Mouse (Mus musculus) layer of hippocampus, adult 9-10 months (tissue): ENCODE results near the gene Cfap126.
"Not testable (repeated sequence)": the region's sequence is repeated elsewhere in the genome, so short reads cannot be mapped to it uniquely, and the experiment has no call there.

ENCODE experiments used
- DNase-seq: peaks from one replicate; pipeline ENCODE4 v3.0.0; 2022; ENCODE audit warnings: low spot score

Gene Cfap126

DNA sequence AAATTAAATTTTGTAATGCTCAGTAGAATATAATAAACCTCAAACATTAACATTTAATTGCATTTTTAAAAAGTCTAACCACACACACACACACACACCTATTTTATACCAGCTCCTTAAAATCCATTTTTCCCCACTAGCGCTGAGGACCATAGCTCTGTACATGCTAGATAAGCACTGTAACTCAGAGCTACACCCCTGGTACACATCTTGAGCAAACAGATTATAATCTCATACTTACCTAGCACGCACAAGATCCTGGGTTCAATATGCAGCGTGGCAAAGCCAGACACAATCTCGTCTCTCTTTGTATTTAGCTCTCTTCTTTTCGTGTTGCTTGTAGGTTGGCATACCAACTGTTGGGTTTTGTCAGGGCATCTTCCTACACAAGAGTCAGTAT lies 10.7 kb downstream of the Cfap126 start:
- DNase-seq, result no peak

DNA sequence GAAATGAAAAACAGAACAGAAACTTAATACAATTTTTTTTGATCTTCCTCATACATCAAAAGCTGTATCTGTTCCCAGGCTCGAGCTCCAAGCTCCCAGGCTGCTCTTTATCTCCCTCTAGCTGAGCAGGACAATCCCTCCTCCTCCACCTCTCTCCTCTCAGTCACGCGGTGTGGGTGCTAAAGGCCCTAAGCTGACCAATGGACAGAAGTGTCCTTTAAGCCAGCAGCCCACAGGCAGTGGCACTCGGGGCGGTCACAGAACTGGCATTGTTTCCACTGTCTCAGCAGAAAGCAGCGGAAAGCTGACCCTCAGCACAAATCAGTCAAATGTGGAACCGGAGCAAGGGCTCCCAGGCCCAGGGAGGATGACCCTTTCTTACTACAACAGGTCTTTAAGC lies 15.5 kb downstream of the Cfap126 start:
- DNase-seq, result no peak

DNA sequence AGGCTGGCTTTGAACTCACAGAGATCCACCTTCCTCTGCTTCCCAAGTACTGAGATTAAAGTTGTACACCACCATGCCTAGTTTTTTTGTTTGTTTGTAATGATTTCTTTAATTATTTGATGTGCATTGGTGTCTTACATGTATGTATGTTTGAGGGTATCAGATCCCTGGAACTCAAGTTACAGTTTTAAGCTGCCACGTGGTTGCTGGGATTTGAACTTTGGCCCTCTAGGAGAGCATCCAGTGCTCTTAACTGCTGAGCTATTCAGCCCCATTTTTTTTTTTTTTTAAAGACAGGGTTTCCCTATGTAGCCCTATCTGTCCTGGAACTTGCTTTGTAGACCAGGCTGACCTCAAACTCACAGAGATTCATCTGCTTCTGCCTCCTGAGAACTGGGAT lies 17.3 kb downstream of the Cfap126 start:
- DNase-seq, result no peak

DNA sequence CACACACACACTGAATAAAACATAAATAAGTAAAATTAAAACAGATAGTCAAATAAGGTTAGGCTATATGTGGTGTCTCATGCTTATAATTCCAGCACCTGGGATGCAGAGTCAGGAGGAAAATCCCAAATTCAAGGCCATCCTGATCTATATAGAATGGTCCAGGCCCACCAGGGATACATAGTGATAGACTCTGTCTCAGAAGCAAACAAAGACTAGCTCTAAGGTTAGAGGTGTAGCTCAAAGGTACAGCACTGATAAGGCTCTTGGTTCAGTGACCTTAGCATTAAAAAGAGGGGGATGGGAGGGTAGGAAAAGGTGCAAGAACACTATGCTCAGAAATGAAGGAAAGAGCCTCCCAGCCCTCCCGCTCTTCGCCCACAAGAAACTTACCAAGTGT lies 21.9 kb downstream of the Cfap126 start:
- no peak for DNase-seq

DNA sequence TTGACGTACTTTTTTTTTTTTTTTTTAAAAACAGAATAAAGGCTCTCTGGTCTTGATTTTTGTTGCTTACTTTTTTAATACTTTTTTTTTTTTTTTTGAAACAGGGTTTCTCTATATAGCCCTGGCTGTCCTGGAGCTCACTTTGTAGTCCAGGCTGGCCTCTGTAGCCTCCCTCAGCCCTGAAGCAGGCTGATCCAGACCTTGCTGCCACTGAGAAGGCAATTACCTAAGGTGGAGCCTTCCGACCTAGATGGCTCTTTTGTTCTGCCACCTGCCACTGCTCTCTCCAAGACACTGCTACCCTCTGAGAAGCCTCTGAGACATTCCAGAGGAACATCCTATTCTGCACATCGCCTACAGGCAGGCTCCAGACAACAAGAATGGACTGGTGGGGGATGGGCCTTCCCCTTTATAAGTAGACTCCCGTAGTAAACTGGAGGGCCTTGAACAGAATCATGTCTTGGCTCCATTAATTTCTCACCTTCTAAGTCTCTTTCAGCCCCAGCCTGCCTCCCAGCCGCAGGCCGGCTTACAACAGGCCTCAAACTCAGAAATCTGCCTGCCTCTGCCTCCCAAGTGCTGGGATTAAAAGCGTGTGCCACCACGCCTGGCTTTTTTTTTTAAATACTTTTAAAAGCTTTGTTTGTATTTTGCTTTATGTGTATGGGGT lies 23.9 kb downstream of the Cfap126 start:
- DNase-seq, result not testable (repeated sequence)

DNA sequence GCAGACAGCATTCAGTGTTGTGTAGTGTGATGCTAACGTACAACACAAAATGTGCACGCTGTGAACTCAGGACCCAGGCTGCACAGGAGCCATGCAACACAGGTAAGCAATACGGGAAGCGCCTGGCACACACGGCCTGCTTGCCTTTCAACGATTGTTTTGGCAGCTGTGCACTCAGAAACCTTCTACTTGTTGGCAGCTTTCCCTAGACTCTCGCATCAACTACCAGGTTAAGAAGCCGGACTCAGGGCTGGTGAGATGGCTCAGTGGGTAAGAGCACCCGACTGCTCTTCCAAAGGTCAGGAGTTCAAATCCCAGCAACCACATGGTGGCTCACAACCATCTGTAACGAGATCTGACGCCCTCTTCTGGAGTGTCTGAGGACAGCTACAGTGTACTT lies 29.3 kb downstream of the Cfap126 start:
- not testable (repeated sequence) for DNase-seq

DNA sequence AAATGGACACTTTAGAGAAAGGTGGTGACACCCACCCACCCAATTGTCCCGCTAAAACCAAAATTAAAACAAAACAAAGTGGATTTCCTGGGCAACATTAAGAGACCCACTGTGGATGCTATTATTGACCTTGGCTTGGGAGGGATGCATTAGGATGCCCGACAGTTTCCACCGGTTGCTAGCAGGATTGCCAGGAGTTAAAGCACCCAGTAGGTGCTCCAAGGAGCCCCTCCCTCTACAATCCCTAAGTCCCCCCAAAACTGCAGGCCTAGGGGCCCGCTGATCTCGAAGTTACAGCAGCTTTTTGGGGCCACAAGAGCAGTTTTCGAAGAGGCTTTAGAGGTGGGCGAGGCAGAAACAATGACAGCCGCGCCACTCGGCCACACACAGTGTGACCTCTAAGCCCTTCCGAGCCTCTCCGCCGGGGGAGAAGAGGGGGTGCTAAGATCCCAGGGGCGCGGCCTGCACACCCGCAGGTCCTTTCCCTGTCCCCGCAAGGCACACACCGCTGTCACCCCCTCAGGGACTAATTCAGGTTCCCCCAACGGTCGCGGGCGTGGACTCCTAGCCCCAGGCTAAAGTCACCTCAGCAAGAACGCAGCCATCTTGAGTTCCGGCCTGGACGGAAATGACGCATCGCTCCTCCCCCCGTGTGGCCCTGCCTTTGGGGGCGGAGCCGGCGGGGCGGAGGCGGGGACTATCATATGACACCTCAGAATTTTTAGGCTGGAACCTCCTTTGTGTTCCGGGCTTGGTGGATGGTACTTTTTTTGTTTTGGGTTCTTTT lies 36.4 kb downstream of the Cfap126 start, which contains the start of the genes Sdhc and Mpz:
Sdhc (minus strand) TSS at position 630 of the 787 bp plus-strand sequence.
Mpz (plus strand) TSS at position 738 of the 787 bp plus-strand sequence.
- DNase-seq, result peak; percentile 85

DNA sequence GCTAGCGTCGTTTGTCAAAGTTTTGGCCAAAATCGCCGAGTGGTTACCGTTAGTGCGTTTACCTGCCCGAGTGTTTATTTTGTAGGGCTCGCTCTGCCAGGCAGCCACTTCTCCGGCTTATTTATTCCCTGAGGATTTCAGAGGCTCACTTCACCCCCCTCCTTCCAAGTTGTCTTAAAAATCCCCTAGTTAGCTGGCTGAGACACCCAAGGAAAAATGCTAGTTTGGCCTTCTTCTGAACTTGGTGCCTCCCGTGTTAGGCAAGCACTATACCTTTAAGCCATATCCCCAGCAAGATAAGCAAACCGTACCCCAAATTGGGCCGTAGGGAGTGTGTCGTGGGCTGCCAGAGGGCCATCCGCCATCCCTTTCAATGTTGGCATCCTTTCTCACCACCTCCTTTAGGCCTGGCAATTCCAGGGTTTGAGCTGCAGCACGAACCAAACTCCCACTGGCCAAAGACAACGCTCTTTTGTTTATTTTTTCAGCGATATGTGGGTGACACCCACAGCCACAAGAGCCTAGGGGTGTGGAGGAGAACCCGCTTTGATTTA lies 37.2 kb downstream of the Cfap126 start:
- no peak for DNase-seq

DNA sequence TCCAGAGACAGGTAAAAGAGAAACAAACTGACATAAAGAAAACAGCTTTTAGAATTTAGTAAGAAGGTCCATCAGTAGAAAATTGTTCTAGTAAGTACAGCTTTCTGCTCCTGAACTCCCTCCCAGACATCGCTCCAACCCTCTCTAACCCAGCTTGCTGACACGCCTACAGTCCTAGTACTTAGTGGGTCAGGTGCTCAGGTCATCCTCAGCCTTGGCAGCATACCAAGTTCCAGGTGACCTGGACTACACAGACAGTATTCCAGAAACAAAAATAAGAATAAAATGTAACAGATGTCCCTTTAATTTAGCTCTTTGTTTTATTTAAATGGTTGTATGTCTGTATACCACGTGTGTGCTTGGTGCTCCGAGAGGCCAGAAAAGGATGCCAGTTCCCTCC lies 38.2 kb downstream of the Cfap126 start:
- no peak for DNase-seq

DNA sequence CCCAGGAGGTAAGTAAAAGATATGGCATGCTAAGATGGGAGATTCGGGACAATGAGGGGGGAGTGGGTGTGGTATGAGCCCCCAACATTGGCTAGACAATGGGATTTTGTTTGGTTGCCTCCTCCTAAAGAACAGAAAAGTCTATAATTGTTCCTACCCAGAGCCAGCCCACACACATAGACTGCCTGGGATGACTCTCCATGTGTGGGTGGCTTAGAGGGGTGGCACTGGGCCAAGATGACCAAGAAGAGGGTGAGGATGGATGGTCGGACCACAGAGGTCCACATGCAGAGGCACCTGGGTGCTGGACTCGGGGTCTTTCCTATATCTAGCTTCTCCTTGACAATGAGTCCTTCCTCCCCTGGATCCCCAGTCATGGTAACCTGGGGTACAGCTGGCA lies 42.9 kb downstream of the Cfap126 start:
- DNase-seq, result no peak

DNA sequence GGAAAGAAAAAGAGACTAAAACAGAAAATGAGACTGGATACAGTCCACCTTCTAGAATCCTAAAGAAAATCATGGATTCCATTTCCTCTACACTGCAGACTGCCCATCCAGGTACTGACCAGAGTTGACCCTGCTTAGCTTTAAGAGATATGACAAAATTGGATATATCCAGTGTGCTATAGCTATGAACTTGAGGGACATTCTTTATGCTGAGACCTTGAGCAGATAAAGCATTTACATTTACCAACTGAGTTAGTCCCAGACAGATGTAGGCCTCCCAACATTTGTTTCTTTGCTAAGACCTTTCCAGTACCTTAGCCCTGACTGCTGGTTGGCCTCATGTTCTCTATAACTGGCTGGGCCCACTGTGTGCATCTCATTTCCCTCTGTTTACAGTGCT lies 44.2 kb downstream of the Cfap126 start:
- no peak for DNase-seq

DNA sequence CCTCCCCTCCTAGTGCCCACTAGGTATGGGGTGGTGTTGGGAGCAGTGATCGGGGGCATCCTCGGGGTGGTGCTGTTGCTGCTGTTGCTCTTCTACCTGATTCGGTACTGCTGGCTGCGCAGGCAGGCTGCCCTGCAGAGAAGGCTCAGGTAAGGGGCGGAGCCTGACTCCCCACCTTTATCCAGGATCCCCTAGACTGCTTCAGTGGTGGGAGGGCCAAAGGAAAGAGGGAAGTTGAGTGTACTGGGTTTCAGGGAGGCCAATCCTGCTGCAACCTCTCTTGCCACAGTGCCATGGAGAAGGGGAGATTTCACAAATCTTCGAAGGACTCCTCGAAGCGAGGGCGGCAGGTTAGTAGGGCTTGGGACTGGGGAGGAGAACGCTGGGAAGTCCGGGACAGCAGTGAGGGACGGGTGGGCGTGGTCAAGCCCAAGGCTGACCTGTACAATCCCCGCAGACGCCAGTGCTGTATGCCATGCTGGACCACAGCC lies 45.8 kb downstream of the Cfap126 start:
- no peak for DNase-seq

DNA sequence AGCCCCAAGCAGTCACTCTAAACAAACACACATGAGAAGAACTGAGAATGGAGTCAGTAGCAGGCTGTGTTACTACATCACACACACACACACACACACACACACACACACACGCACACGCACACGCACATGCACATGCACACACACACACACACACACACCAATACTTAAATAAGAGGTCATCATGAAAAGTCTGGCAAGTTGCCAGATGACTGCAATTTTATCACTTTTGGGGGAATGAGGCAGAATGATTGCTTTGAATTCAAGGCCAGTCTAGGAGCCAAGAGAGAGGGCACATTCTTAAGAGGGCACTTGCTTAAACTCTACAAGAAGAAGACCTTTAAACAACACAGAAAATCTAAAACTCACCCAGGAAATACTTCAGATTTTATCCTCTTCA lies 48.8 kb downstream of the Cfap126 start:
- DNase-seq, result no peak

DNA sequence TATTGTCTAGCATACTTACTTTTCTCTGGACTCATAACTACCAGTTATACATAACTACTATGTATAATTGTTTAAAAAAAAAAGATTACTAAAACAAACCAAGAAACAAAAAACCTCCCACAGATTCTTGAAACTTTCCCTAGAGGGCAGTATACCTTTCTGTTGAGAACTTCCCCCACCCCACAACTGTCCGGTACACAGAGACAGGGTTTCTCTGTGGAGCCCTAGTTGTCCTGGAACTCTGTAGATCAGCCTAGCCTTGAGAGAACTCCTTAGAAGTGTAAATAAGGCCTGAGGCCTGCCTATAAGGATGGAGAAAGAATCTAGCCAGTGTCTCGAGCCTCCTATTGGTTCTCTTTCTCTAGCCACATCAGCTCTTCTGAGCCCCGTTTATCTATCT lies 50.5 kb downstream of the Cfap126 start:
- DNase-seq, result no peak

DNA sequence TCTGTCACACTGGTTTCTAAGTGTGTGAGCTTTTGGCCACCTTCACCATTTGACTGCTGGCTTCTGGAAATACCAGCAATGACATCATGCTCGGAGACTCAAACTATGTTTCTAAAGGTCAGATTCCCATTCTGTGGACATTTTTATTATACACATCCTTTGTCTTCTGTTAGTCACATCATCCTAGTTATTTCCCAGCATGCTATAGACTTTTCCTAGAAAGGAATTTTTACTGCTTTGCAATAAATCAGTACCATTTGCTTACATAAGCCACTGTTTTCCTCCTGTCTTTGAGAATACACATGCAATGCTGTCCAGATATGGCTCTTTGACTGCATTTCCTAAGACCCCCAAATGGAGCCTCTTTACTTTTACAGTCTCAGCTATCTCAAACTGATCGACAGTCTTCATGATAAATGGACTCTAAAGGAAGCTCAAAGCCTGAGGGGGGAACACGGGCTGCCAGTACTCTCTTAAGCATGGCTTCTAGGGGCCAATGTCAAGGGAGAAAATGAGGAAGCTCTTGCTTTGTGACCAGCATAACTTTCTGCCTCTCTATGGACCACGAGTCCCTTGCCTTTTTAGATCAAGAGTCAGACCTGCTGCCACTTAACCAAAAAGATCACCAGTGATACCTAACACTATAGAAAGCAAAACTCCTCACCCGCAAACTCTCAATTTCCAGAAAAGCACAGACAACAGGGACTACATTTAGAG lies 52.1 kb downstream of the Cfap126 start:
- DNase-seq, result no peak

DNA sequence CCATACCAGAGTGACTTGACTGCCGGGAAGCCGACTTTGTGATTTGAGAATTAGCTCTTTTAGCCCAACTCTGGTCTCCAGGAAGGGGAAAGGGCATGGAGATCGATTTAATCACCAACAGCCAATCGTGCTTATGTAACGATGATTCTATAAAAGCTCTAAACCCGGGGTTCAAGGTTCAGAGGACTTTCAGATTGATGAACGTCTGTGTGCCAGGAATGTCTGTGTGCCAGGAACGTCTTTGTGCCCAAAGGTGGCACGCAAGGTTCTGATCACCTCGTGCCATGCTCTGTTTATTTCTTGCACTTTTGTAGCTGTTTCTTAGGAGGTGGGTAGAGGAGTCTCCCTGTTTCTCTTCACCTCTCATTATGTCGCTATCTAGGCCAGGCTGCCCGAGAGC lies 55.2 kb downstream of the Cfap126 start:
- no peak for DNase-seq

DNA sequence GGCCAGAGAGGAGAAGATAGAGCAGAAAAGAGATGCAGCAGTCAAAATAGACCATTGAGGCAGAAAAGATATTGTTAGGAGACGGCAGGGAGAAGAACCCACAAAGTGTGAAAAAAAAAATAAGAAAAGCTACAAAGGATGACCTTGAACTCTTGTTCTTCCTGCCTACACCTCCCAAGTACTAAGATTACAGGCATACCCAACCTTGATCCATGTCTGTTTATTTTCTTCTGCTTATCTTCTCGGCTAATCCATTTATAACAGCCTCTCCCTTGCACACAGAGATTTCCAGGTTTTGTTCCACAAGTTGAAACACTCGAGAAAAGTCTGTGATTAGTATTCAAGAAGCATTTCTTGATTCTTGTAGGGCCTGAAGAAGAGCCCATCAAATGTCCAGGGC lies 56.2 kb downstream of the Cfap126 start:
- DNase-seq, result no peak

DNA sequence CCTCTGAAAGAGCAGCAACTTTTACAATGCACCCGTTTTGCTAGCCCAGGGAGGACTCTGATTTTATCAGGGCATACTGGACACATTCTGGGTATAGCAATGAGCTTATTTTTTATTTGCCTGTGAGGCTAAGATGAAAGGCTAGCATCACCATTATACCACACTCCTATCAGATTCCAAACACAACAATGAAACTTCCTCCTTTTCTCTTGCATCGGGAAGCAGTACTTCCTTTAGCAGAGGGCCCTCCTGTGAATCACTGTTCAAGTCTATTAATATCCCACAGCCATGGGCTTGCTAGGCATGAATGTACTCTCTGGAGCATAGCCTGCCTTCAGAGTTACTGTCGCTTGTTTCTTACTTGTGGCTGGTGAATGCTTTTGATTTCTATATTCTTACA lies 57.4 kb downstream of the Cfap126 start:
- no peak for DNase-seq

DNA sequence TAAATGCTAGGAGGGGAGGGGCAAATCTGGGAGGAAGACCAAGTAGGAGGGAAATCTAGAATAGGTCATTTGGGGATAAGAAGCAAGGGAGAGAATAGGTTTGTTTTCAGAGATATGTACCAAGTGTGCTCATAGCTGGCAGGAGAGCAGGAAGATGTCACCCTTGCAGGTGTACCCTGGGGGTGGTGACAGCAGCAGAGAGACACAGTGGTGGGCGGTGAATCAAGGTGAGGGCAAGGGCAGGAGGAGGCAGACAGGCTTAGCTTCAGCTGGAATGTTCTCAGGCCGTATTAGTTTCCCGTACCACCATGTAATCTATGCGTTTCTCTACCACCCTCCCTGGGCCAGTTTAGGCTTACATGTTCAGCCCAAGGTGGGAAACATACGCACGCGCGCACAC lies 59.1 kb downstream of the Cfap126 start:
- no peak for DNase-seq
